Mouse (Mus musculus) left cerebral cortex, postnatal 36 days (tissue): ENCODE data around the gene Gm2042. TPM values are rescaled to one million over a fixed set of nuclear protein-coding genes. Genes with fewer than 3 reads are reported as not detected.
"Not testable (repeated sequence)": the region's sequence is repeated elsewhere in the genome, so short reads cannot be mapped to it uniquely, and the experiment has no call there.

Source experiments
- DNase-seq, 2 experiments: peaks; one replicate each; pipeline ENCODE4 v3.0.0; 2021 to 2022; ENCODE audit warnings: low spot score in 2 of 2, mixed read lengths in 1 of 2
- intact Hi-C: fragments of 180-260 bp; cut with DNase I; formaldehyde crosslinking; loops from one replicate; pipeline ENCODE4 v1.15.1; 2025
- total RNA-seq, 2 experiments: library from RNA; stranded (reverse); gene quantifications; 2 replicates each; pipeline ENCODE4 v1.2.3; 2021

Gene Gm2042
- total RNA-seq, result not detected

- intact Hi-C loops, result not testable (repeated sequence)
Measured at GRCm38 (mm10) chr12:87953780-87954179, at the start of gene Gm2042. Gene Gm2042 (plus strand): TSS chr12:87954080.

DNA sequence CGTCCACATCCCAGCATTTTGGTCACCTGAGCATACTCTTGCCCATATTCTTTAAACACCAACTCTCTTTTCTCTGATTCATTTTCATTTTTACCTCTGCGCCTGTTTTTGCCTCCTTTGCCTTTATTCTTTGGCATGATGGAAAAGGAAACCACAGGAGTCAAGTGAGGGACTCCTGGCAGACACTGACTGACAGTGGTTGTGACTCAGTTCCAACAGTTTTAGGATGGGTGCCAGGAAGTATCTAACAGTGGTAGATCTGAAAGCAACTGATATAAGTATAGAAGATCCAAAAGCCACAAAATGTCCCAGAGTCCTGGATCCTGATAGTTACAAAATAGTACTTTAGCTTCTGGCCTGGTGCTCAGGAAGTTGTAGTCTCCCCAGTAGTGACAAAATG lies 34.2 kb upstream of the Gm2042 start, which contains the start of gene Gm2035:
Gene Gm2035 (minus strand): TSS at position 137 of the 400 bp plus-strand sequence.
- intact Hi-C loops, DNase-seq: not testable (repeated sequence)

More at GRCm38 (mm10) chr12:87953780-87954179, at the start of gene Gm2042:
- not testable (repeated sequence) for DNase-seq

DNA sequence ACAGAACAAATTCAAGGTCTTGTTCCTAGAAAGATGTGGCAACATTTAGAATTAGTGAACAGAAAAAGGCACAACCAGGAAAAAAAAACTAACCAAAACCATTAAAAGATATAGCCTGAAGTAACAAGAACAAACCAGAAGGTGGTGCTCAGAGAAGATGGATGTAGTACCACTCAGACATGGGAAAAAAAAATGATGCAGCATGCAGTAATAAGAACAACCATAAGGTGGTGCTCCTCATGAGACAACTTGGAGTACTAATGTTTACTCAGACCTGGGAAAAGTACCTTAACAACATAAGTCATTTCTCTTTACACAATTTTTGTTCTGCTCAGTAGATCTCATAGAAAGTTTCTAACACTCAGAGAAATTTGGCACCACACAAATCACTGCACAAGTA lies 30.1 kb downstream of the Gm2042 start:
- DNase-seq, result not testable (repeated sequence)

GRCm38 (mm10) chr12:88004118-88004517 lies 50.2 kb downstream of the Gm2042 start:
- intact Hi-C loops, result not testable (repeated sequence)

More for the DNA sequence above, 30.1 kb downstream of the Gm2042 start:
- intact Hi-C loops, result not testable (repeated sequence)

More at GRCm38 (mm10) chr12:88004118-88004517, 50.2 kb downstream of the Gm2042 start:
- not testable (repeated sequence) for DNase-seq

Other genes with a start within 250 kb of the Gm2042 start
- not detected for gene Gm21319, start 178.3 kb upstream of the Gm2042 start, total RNA-seq
- gene Gm21936, start 158.6 kb upstream of the Gm2042 start, total RNA-seq, result not detected
- gene BB287469, start 137.5 kb upstream of the Gm2042 start, total RNA-seq, result not detected
- gene Gm2001, start 111.7 kb upstream of the Gm2042 start, total RNA-seq, result not detected
- gene Gm2016, start 80.0 kb upstream of the Gm2042 start, total RNA-seq, result not detected
- not detected for gene Gm2022, start 58.7 kb upstream of the Gm2042 start, total RNA-seq
- gene Gm2035, start 34.2 kb upstream of the Gm2042 start, total RNA-seq, result not detected
- gene Gm2075, start 57.8 kb downstream of the Gm2042 start, total RNA-seq, result not detected
- not detected for gene Gm6803, start 64.7 kb downstream of the Gm2042 start, total RNA-seq
- not detected for gene Gm2056, start 72.9 kb downstream of the Gm2042 start, total RNA-seq
- gene Gm16368, start 129.6 kb downstream of the Gm2042 start, total RNA-seq, result not detected
- gene Gm10436, start 228.0 kb downstream of the Gm2042 start, total RNA-seq, result not detected